Mouse (Mus musculus) bone marrow, adult 2 months (tissue): ENCODE data around the gene Fbxl17. TPM values are rescaled to one million over a fixed set of nuclear protein-coding genes. Genes with fewer than 3 reads are reported as not detected.

Source experiments
- H3K27ac ChIP-seq: fragments of 200-500 bp; 2 replicates; pipeline ENCODE4 v1.5.1; 2012; ENCODE audit warnings: low read depth, mild to moderate bottlenecking, control low read depth, inconsistent platforms, low read length; ENCODE audit not compliant: control insufficient read depth, poor library complexity, insufficient read depth
- H3K4me1 ChIP-seq: fragments of 200-500 bp; 2 replicates; pipeline ENCODE4 v1.6.1; 2011; ENCODE audit warnings: low read length; ENCODE audit not compliant: control insufficient read depth, insufficient read depth
- H3K4me3 ChIP-seq: fragments of 200-500 bp; replicated peaks from 2 replicates; pipeline ENCODE3; 2011; ENCODE audit warnings: mild to moderate bottlenecking, low read depth, low read length, control low read depth; ENCODE audit not compliant: control insufficient read depth
- CTCF ChIP-seq: fragments of 200-500 bp; IDR thresholded peaks from 2 replicates; pipeline ENCODE4 v1.5.1; 2011; ENCODE audit warnings: low read length, control low read depth; ENCODE audit not compliant: control insufficient read depth, insufficient read depth
- POLR2A ChIP-seq: fragments of 200-500 bp; IDR thresholded peaks from 2 replicates; pipeline ENCODE4 v1.6.1; 2011; ENCODE audit warnings: low read depth, mild to moderate bottlenecking, control low read depth, low read length, borderline replicate concordance; ENCODE audit not compliant: control insufficient read depth
- WGBS: fragments of 180-500 bp; shearing (Covaris S2); methylation state at CpG from one replicate; pipeline ENCODE4 v1.1.7; 2018; 5-methylcytosine and 5-hydroxymethylcytosine counted together
- polyA plus RNA-seq: library from polyadenylated mRNA; stranded (reverse); fragments of >200 nt; gene quantifications from 2 replicates; pipeline ENCODE4 v1.2.4, GENCODE M21; 2011; ENCODE audit warnings: low replicate concordance; ENCODE audit not compliant: missing spikeins, insufficient read depth, insufficient read length

The Fbxl17 gene
- polyA plus RNA-seq, 1 experiment: 10.7 TPM

DNA sequence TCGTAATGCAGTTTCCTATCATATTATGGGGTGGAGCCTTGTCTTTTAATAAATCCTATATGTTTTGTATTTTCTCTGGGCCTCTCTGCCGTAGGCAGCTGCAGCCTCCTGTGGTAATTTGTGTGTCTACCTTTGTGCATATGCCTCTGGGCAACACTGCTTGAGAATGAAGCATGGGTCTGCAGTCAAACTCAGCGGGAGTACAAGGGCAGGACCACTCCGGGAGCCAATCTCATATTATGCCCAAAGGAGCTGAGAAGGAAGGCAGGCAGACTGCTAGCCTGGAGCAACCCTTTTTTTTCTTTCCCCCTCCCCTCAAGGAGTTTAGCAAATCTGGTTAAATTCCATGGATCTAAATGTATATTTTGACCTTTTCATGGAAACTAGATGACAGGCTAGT is 392.3 kb downstream of the Fbxl17 start:
- WGBS: 89% methylated on average over 4 of the region's 4 CpGs
- Histone ChIP-seq H3K4me3 (no peak overlapping the region), H3K27ac (no peak overlapping the region), H3K4me1 (no peaks in the 10 kb centered on the region)
- TF ChIP-seq POLR2A (no peak), CTCF (no peak)

DNA sequence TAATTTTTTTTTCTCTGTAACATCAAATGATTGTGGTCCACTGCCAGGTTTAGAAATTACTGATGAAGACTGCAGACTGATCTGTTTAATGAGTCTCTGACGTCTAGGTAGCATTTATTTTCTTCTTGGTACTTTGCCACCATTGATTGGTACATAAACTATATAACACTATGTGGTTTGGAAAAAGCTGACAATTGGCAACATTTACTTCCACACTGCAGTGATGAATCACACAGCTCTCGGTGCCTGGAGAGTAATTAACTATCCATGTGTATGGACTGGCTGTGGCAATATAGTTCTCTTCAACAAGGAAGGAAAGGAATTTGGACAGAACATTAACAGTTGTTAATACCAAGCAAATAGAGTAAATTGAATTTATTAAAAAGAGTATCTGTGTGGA is 404.3 kb downstream of the Fbxl17 start:
- peaks cover 2% of the 10 kb centered on the region for H3K4me1 ChIP-seq
- TF ChIP-seq CTCF (no peak), POLR2A (no peak)
- no peak overlapping the region for H3K27ac ChIP-seq
- WGBS: 78% methylated on average over 2 of the region's 2 CpGs
- no peak overlapping the region for H3K4me3 ChIP-seq

DNA sequence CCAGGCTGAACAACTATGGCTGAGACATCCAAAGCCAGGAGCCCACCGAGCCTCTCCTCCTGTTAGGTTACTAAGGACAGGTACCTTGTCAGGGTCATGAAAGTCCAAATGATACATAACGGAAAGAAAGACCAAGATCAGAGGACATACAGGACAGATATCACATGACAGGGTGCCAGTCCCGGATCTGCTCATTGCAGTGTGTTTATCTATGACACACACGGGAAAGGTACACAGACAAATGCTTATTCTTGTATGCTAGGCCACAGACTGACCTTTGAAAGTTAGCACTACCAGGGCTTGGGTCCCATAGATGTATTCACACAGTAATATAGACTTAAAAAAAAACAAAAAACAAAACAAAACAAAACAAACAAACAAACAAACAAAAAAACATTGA is 404.8 kb downstream of the Fbxl17 start:
- no peak overlapping the region for H3K27ac ChIP-seq
- whole genome bisulfite sequencing: 78% methylated on average over 4 of the region's 4 CpGs
- H3K4me1 ChIP-seq: peaks cover 2% of the 10 kb centered on the region
- H3K4me3 ChIP-seq: no peak overlapping the region
- TF ChIP-seq CTCF (no peak), POLR2A (no peak)

DNA sequence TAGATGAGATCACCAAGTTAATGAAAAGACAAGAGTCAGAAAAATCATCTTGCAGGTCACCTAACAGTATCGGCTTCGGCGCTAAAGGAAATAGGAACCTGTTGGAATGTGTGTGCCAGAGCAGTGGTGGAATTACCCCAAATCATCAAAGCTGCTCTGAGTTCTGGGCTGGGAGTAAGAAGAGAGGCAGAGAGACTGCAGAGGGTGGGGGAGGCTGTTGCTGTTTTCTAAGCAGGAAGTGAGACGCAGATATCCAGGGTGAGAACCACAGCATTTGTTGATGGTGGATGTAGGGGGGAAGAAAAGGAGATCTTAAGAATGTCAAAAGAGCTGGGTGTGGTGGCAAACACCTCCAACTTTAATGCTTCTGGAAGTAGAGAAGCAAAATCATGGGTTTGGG is 406.6 kb downstream of the Fbxl17 start:
- H3K27ac ChIP-seq: no peak overlapping the region
- peaks cover 2% of the 10 kb centered on the region for H3K4me1 ChIP-seq
- WGBS: 48% methylated on average over 4 of the region's 4 CpGs
- TF ChIP-seq CTCF: no peak
- no peak for TF ChIP-seq POLR2A
- H3K4me3 ChIP-seq: no peak overlapping the region

DNA sequence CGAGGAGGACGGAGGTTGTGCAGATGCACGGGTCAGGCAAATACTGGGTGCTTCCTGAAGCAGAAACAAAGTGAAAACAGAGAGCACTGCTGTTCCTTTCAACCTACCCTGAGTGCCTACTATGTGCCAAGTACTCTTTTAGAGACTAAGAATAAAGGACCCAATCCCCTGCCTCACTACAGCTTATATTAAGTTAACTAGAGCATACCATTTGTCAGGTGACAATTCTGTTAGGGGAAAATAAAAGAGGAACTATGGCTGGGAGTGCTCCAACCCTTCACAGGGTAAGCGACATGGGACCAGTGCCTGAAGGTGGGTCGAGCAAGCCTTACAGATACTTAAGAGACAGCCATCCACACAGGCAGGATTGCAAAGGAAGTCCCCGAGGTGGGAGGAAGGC is 407.0 kb downstream of the Fbxl17 start:
- 39% methylated on average over 6 of the region's 6 CpGs for WGBS
- Histone ChIP-seq H3K4me3 (no peak overlapping the region), H3K4me1 (peaks cover 2% of the 10 kb centered on the region), H3K27ac (no peak overlapping the region)
- no peak for TF ChIP-seq CTCF
- no peak for TF ChIP-seq POLR2A

DNA sequence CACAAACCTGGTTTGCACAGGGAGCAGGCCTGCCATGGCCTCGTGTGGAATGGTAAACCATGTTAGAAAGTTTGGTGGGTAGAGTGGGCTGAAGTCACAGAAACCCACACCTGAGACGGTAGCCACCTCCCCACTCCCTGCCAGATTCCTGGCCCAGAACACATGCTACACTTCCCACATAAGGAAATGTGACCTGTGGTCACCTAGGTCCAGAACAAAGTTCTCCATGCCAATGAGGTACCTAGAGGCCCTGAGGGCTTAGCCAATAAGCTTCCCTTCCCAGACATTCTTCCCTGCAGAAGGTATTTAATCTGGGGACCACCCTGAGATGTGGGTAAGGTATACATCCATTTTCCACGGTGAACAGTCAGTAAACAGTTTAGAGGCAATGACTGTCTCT is 409.7 kb downstream of the Fbxl17 start:
- Histone ChIP-seq H3K4me3 (no peak overlapping the region), H3K27ac (no peak overlapping the region), H3K4me1 (peaks cover 2% of the 10 kb centered on the region)
- WGBS: 74% methylated on average over 3 of the region's 3 CpGs
- TF ChIP-seq CTCF: no peak
- no peak for TF ChIP-seq POLR2A

DNA sequence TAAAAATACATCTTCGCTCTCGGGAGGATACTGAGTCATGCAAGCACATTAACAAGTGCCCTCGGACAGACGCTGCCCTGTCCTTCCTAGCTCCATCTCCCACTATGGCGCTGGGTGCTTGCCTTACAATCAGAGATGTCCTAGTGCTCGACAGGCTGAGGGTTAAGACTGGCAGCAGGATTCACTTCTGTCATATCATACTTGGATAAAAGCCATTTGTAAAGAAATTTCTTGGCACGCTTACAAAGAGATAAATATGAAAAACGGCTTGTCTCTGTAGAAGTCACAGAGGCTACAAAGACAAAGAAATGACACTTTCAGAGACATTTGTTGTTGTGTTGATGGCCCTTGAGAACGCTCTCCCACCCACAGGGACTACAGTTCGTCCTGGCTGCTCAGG is 412.6 kb downstream of the Fbxl17 start:
- Histone ChIP-seq H3K27ac (no peak overlapping the region), H3K4me3 (no peak overlapping the region), H3K4me1 (no peaks in the 10 kb centered on the region; the same call in 1 of the 2 replicates)
- TF ChIP-seq CTCF (no peak), POLR2A (no peak)
- WGBS: 73% methylated on average over 10 of the region's 10 CpGs

DNA sequence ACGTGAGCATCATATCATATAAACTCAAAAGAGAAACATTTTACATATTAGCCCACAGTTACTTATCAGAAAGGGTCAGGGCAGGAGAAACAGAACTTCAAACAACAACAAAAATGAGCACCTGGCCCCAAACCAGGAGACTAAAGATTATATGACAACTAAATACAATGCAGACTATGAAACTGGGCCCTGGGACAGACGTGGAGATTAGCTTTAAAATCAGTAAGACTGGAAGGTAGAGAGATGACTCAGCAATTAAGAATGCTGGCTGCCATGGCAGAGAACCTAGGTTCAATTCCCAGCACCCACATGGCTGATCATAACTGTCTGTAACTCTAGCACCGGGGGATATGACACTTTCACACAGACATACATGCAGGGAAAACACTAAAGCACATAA is 413.3 kb downstream of the Fbxl17 start:
- H3K27ac ChIP-seq: no peak overlapping the region
- H3K4me1 ChIP-seq: no peaks in the 10 kb centered on the region; the same call in 1 of the 2 replicates
- no peak for TF ChIP-seq CTCF
- TF ChIP-seq POLR2A: no peak
- 58% methylated on average over 3 of the region's 3 CpGs for WGBS
- H3K4me3 ChIP-seq: no peak overlapping the region

DNA sequence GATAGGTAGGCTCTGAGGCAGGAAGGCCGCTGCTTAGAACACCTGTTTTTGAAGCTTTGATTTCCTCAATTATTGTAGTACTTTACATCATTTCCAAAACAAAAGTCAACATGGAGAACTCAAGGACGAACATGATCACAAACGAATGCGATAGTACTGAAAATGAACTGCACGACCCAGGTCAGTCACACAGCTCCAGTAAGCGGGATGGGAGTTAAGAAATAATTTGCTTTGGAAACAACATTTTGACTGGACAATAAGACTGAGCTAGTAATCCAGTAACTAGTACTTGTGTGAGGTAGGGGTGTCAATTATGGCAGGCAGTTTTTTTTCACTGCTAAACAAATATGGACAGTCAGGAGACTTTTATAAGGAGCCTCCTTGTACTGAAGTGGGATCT is 414.6 kb downstream of the Fbxl17 start:
- Histone ChIP-seq H3K4me1 (no peaks in the 10 kb centered on the region; the same call in 1 of the 2 replicates), H3K27ac (no peak overlapping the region), H3K4me3 (no peak overlapping the region)
- 92% methylated on average over 6 of the region's 6 CpGs for WGBS
- TF ChIP-seq CTCF (no peak), POLR2A (no peak)
